Mouse (Mus musculus): ENCODE results near the gene Polr1b. TPM values are rescaled to one million over a fixed set of nuclear protein-coding genes. Genes with fewer than 3 reads are reported as not detected.

The Polr1b gene
- total RNA-seq, 2 experiments from 2014 or later: 23.5 to 27.7 TPM

DNA sequence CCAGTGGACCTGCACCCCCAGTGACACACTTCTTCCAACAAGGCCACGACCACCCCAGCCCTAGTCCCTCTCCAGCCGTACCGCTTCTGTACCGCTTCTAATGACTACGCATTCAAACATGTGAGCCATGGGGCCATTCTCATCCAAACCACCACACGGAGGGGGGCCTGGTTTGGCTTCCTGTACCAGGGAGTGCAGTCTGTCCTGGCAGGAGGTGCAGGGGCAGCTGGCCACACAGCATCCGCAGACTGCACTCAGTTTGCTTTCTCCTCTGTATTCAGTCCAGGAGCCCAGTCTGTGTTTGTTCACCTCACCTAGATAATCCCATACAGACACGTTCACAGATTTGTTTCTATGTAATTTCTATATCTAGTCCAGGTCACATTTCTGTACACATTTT, 21.2 kb downstream of the Polr1b start:
- no peak for TF ChIP-seq CTCF (IDR thresholded peaks at IDR 0.05)
- H3K27ac ChIP-seq: no peak overlapping the region
- no peak for DNase-seq (ENCODE audit: extremely low spot score in 1 of 2, low spot score in 2 of 2)
- H3K4me3 ChIP-seq: no peak overlapping the region
- intact Hi-C loops (cut with DNase I): no loop called here

DNA sequence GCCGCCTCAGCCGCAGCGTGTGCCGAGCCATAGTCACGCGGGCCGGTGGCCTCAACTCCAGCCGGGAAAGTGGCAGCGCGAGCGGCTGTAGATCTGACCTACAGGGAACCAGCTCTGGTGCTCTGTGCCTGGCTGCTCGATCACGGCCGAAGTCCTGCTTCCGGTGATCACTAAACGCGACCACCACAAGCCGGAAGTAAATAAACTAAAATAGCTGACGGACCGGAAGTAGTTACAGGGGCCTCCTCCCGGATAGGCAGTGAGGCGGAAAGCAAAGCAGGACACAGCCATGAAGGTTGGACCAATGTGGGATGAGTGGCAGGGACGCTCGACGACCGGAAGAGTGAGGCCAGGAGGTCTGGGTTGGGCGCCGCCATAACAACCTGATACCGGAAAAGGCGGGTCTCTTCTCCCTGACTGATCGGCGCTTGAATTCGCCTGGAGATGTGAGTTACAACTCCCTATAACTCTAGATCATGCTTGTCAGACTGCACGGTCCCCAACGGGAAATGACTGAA, 28.7 kb downstream of the Polr1b start, which contains the start of gene Chchd5:
Gene Chchd5, plus strand, starts transcription at position 289 of the 518 bp plus-strand sequence.
- intact Hi-C loops (cut with DNase I): loop anchor here (1.0 to 2.0 kb wide), 2 partner anchors 29 to 69 kb away; partner anchors contain the start of genes Polr1b and Slc20a1
- DNase-seq (ENCODE audit: extremely low spot score in 1 of 2, low spot score in 2 of 2): peak; percentile 83 to 93
- TF ChIP-seq CTCF (IDR thresholded peaks at IDR 0.05): no peak; the same call in 1 of the 2 replicates
- Histone ChIP-seq H3K4me3 (peak within 1 kb of the TSS; percentile 63), H3K27ac (peak within 1 kb of the TSS; percentile 95)

DNA sequence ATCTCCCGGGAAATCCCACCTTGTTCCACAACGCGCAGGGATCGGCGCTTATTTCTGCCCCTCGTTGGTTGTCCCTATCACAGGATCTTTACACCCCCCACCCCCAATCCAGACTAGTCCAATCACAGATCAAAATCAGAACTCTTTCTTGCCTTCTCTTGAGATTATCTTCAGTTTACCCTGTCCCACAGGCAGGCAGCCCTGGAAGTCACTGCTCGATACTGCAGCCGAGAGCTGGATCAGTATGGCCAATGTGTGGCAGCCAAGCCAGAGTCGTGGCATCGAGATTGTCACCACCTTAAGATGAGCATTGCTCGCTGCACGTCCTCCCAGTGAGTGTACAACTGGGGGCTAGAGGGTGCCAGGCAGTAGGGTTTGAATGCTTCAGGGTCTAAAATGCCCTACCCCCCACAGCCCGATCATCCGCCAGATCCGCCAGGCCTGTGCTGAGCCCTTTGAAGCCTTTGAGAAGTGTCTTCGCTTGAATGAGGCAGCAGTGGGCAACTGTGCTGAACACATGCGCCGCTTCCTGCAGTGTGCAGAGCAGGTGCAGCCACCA, 29.3 kb downstream of the Polr1b start:
- Histone ChIP-seq H3K27ac (peak overlapping the region; percentile 84), H3K4me3 (peak overlapping the region; percentile 63)
- intact Hi-C loops (cut with DNase I): loop anchor here (1.0 to 2.0 kb wide), 2 partner anchors 30 to 69 kb away; partner anchors contain the start of genes Polr1b and Slc20a1
- no peak for TF ChIP-seq CTCF (IDR thresholded peaks at IDR 0.05)
- DNase-seq (ENCODE audit: extremely low spot score in 1 of 2, low spot score in 2 of 2): peak in 1 of 2 experiments; percentile 25

DNA sequence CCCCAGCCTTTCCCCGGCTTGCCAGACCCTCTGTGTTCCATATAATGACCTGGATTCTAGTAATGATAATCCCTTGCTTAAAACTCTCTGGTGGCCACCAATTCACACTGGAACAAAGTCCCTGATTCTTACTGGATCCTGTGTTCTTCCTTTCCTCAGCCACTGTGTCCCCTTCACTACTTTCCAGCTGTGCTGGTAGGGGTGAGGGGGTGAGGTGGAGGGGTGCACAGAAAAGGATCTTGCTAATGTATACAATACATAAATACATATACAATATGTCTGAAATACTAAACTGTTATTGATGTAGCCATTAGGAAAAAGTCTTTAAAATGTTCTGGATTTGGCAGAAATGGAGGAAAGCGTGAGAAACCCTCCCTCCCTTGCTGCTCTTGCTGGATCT, 30.0 kb downstream of the Polr1b start:
- H3K4me3 ChIP-seq: no peak overlapping the region; the same call in 1 of the 2 replicates
- intact Hi-C loops (cut with DNase I): no loop called here
- no peak for TF ChIP-seq CTCF (IDR thresholded peaks at IDR 0.05)
- H3K27ac ChIP-seq: peak overlapping the region; percentile 84; the same call in 1 of the 2 replicates
- DNase-seq (ENCODE audit: extremely low spot score in 1 of 2, low spot score in 2 of 2): no peak

DNA sequence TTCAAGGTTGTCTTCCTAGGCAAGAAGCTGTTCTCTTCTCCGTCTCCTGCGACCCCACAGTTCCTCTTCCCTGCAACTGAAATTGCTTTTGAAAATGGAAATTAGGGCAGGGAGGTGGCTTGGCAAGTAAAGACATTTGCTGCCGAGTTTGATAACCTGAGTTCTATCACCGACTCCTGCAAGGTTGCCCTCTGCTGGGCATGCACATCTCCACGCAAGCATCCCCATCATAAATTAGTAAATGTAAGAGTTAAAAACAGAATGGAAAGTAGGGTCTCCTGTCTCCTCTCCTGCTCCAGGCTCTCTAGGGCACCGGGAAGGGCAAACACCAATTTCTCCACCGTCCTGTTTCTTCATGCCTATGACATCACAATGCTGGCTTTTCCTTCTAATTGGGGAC, 31.4 kb downstream of the Polr1b start:
- H3K27ac ChIP-seq: no peak overlapping the region; the same call in 1 of the 2 replicates
- no peak for DNase-seq (ENCODE audit: extremely low spot score in 1 of 2, low spot score in 2 of 2)
- TF ChIP-seq CTCF (IDR thresholded peaks at IDR 0.05): peak; percentile 26
- H3K4me3 ChIP-seq: no peak overlapping the region
- intact Hi-C loops (cut with DNase I): no loop called here

DNA sequence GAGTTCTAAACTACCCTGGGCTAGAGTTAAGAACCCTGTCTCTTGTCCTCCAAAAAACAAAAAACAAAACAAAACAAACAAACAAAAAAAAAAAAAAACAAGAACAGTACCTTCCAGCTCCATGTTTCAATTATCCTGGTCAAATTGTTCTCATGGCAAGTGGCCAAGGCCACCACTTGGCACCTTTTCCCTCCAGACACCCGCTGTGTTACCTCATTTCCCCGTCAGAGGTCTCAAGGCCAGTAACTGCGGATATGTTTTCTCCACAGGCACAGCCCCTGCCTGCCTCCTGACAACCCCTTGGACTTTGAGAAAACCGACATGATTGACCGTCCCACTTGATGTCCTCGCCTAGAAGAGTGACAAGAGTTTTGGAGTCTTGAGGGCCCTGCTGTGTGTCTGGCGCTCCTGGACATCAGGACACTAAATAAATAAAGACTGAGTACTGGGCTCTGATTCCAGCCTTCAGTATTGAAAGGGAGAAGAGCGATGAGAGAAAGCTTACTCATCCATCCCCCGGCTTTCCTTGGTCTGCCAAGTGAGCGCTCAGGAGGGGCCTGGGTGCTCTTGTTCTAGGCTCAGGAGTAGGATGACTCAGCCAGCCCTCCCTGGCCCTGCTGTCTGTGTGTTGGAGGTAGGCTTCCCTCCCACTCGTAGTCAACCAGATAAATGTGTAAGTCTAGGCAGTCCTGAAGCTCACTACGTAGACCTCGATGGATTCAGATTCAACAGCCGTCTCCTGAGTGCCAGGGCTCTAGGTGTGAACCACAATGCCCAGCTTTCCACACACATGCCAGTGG, 32.4 kb downstream of the Polr1b start:
- DNase-seq (ENCODE audit: extremely low spot score in 1 of 2, low spot score in 2 of 2): peak; percentile 64 to 65
- Histone ChIP-seq H3K4me3 (no peak overlapping the region), H3K27ac (peak overlapping the region; percentile 69)
- TF ChIP-seq CTCF (IDR thresholded peaks at IDR 0.05): no peak
- intact Hi-C loops (cut with DNase I): no loop called here

DNA sequence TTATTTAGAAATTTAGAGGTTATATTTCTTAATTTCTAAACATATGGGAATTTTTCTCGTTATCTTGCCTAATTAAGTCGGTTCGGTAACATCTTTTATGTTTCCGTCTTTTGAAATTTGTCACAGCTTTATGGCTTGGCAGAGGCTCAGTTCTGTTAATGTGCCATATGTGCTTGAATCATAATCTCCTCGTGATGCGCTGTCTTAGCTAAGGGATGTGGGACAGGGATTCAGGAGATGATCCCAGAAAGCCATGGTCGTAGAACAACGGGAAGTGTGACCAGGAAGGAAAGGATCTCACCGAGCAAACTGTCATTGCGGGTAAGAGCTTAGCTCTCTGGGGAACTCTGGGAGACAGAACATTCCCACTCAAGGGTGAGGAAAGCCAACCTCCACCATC, 39.1 kb downstream of the Polr1b start:
- TF ChIP-seq CTCF (IDR thresholded peaks at IDR 0.05): no peak
- DNase-seq (ENCODE audit: extremely low spot score in 1 of 2, low spot score in 2 of 2): peak in 1 of 2 experiments; percentile 33
- no peak overlapping the region for H3K4me3 ChIP-seq
- H3K27ac ChIP-seq: peak overlapping the region; percentile 65
- intact Hi-C loops (cut with DNase I): loop anchor here (2.0 kb wide), 1 partner anchor 43 kb away; no protein-coding TSS in a partner anchor

DNA sequence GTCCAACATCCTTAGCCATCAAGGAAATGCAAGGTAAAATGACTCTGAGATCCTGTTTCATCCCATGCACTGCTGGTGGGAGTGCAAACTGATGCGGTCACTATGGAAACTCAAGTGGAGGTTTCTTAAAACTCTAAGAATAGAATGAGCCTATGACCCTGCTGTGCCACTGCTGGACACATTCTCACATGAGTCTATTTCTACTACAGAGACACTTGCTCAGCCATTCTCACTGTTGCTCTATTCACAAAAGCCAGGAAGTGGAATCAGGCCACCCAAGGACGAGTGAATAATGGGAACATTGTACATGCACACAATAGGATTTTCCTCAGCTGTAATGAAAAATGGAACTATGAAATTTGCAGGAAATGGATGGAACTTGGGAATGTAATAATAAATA, 48.0 kb downstream of the Polr1b start:
- intact Hi-C loops (cut with DNase I): no loop called here
- DNase-seq (ENCODE audit: extremely low spot score in 1 of 2, low spot score in 2 of 2): no peak
- no peak overlapping the region for H3K4me3 ChIP-seq
- H3K27ac ChIP-seq: no peak overlapping the region
- TF ChIP-seq CTCF (IDR thresholded peaks at IDR 0.05): no peak

DNA sequence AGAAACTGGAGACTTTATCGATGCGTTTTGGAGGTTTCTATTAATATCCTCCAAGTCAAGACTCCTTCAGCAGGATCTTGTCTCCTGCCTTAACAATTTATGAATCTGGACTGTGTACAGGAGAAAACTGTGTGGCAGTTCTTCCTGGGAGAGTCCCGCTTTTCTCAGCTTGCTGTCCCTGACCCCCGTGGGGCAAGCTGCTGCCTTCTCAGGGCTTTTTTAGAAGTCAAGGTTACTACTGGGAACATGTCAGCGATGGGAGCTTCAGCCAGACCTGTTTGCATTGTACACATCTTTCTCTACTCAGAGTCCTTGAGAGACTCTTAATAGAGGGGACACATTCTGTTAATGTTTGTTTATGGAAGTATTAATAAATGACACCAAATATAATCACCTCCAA, 49.6 kb downstream of the Polr1b start:
- TF ChIP-seq CTCF (IDR thresholded peaks at IDR 0.05): no peak
- no peak for DNase-seq (ENCODE audit: extremely low spot score in 1 of 2, low spot score in 2 of 2)
- intact Hi-C loops (cut with DNase I): no loop called here
- Histone ChIP-seq H3K27ac (no peak overlapping the region), H3K4me3 (no peak overlapping the region)

DNA sequence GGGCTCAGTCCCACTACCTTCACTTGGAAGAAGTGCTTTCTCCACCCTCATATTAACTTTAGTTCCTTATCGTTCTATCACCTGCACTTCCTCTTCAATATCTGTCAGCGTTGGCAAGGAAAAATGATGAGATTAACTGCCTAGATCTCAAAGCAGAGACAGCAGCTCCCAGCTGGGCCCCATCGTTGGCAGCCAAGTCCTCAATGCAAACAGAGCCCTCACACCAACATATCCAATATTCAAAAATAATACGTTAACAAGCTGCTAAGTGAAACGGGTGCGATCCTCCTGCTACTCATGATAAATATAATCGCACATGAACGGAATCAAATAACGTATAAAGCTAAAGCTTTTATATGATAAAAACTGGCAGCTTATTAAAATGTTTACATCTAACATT, 50.3 kb downstream of the Polr1b start:
- no peak overlapping the region for H3K27ac ChIP-seq
- no peak for TF ChIP-seq CTCF (IDR thresholded peaks at IDR 0.05)
- no peak overlapping the region for H3K4me3 ChIP-seq
- DNase-seq (ENCODE audit: extremely low spot score in 1 of 2, low spot score in 2 of 2): no peak
- intact Hi-C loops (cut with DNase I): no loop called here

DNA sequence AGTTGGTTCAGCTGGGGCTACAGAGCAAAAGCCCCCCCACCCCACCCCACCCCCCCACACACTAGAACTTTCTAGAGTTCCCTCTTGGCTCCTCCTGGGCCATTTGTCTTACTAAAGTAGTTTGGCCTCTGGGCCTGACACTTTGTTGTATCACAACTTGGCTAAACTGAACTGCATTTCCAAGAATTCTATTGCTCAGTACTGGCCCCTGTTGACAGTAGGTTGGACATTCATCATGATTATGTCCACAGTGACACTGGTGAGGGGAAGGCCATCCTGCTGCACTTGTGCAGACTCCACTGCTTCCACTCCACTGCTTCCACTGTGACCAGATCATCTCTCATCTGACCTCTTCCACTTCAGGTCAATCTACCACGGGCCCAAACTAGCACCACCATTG, 52.0 kb downstream of the Polr1b start:
- Histone ChIP-seq H3K27ac (no peak overlapping the region), H3K4me3 (no peak overlapping the region)
- no peak for DNase-seq (ENCODE audit: extremely low spot score in 1 of 2, low spot score in 2 of 2)
- TF ChIP-seq CTCF (IDR thresholded peaks at IDR 0.05): no peak
- intact Hi-C loops (cut with DNase I): no loop called here

DNA sequence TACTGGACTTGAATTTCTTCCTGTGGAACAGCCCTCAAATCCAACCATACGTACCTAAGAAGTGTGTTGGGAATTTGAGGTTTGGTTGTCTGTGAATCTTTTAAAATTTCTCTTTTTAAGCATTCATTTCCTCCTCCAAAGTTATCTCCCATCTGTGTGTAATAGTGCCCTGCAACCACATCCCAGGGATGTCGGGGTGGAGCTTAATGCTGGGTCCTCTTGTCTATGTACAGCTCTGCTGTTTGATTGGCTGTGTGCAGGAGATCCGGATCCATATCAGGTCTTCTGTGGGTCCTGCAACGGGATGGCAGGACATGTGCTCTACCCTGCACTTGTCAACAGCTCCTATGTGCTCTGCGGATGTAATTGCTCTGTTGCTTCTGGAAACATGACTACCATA, 64.0 kb downstream of the Polr1b start:
- no peak for TF ChIP-seq CTCF (IDR thresholded peaks at IDR 0.05)
- intact Hi-C loops (cut with DNase I): no loop called here
- Histone ChIP-seq H3K4me3 (no peak overlapping the region), H3K27ac (no peak overlapping the region)
- no peak for DNase-seq (ENCODE audit: extremely low spot score in 1 of 2, low spot score in 2 of 2)

Data from left cerebral cortex, adult 2 months (tissue).